Mouse (Mus musculus) embryonic stem cell, embryonic (primary cell): ENCODE data around the gene Tamm41.

Source experiments
- CTCF ChIA-PET, 4 experiments: fragments of 300-600 bp in 2 of 4; fragments of 350-600 bp in 2 of 4; sonication (Branson Sonifier 250); formaldehyde crosslinking; loops; one replicate each; lab custom pipeline; 2022; ENCODE audit warnings: inconsistent platforms in 2 of 4; lab: Charles Lee
- POLR2A ChIA-PET, 4 experiments: fragments of 300-600 bp in 2 of 4; fragments of 350-600 bp in 2 of 4; sonication (Branson Sonifier 250); formaldehyde crosslinking; loops; one replicate each; lab custom pipeline; 2022; ENCODE audit warnings: antibody characterized with exemption in 4 of 4, inconsistent platforms in 1 of 4; lab: Charles Lee

Tamm41 gene

GRCm38 (mm10) chr6:115043657-115044500 lies 6.2 kb upstream of the Tamm41 start:
- ChIA-PET POLR2A (interaction anchor here in 2 of 4 experiments (0.6 to 1.5 kb wide), 4 partner anchors 30 to 1514 kb away, joined by 3 to 4 read pairs (median 3); no protein-coding TSS in a partner anchor), CTCF (interaction anchor here (0.6 to 5.8 kb wide), 14 partner anchors 7 to 495 kb away, joined by 3 to 24 read pairs (median 3); partner anchors contain the start of gene Vgll4 (in 1 of the 4))

GRCm38 (mm10) chr6:115042609-115043008 lies 4.9 kb upstream of the Tamm41 start:
- ChIA-PET CTCF (interaction anchor here in 3 of 4 experiments (0.6 to 5.8 kb wide), 8 partner anchors 9 to 114 kb away, joined by 3 to 24 read pairs (median 5); no protein-coding TSS in a partner anchor), POLR2A (interaction anchor here in 1 of 4 experiments (0.6 to 1.2 kb wide), 2 partner anchors 14 to 84 kb away, joined by 3 read pairs; no protein-coding TSS in a partner anchor)

DNA sequence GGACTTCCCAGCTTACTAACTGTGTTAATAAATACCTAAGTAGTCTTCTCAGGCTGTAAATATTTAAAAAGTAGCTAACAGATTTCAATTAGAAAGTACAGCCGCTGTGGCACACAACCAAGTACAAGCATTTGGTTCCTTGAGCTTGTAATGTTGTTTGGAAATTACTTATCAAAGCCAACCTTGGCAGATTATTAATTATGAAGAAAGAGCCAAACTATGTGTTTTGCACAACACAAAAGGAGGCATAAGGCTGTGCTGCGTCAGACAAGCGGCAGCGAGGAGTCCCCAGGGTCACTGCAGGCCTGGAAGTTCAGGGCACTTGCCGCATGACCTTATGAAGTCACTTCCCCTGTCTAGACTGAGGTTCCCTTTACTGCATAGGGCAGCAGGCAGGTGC lies 4.2 kb downstream of the Tamm41 start:
- CTCF ChIA-PET = interaction anchor here in 2 of 4 experiments (0.6 to 1.7 kb wide), 4 partner anchors 11 to 812 kb away, joined by 3 to 5 read pairs (median 4); no protein-coding TSS in a partner anchor
- POLR2A ChIA-PET = interaction anchor here in 3 of 4 experiments (0.6 to 2.6 kb wide), 9 partner anchors 9 to 659 kb away, joined by 3 to 8 read pairs (median 3); partner anchors contain the start of gene Atg7 (in 1 of the 3)

DNA sequence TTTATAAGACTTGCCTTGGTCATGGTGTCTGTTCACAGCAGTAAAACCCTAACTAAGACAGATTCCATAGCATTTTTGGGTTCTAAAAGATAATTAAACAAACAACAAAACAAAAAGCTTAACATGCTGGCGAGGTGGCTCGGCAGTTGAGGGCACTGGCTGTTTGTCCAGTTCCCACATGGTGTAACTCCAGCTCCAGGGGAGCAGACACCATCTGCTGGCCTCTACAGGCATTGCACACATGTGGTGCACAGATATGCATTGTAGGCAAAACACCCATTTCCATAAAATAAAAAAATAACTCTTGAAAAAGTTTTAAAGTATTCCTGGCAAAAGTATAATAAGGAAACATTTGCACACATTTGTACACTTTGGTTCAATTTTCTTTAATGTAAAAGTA lies 7.6 kb downstream of the Tamm41 start:
- ChIA-PET CTCF (interaction anchor here (0.5 to 7.1 kb wide), 25 partner anchors 8 to 742 kb away, joined by 3 to 37 read pairs (median 3); partner anchors contain the start of gene Vgll4 (in 1 of the 4)), POLR2A (interaction anchor here in 2 of 4 experiments (0.6 to 2.5 kb wide), 5 partner anchors 11 to 107 kb away, joined by 3 to 6 read pairs (median 4); partner anchors contain the start of gene Vgll4 (in 1 of the 2))

GRCm38 (mm10) chr6:115029248-115029647 lies 8.4 kb downstream of the Tamm41 start:
- ChIA-PET POLR2A (interaction anchor here in 2 of 4 experiments (0.9 to 2.5 kb wide), 6 partner anchors 7 to 512 kb away, joined by 3 to 6 read pairs (median 4); no protein-coding TSS in a partner anchor), CTCF (interaction anchor here (0.6 to 7.1 kb wide), 12 partner anchors 8 to 206 kb away, joined by 3 to 37 read pairs (median 3); partner anchors contain the start of genes Tamm41 (in 2 of the 4) and Vgll4 (in 1 of the 4))

- ChIA-PET CTCF (interaction anchor here in 3 of 4 experiments (1.0 to 7.1 kb wide), 5 partner anchors 38 to 99 kb away, joined by 4 to 37 read pairs (median 4); no protein-coding TSS in a partner anchor), POLR2A (interaction anchor here in 2 of 4 experiments (0.7 to 7.3 kb wide), 10 partner anchors 9 to 134 kb away, joined by 3 to 40 read pairs (median 4); partner anchors contain the start of gene Vgll4 (in 1 of the 2))
These were observed 10.1 kb downstream of the Tamm41 start for GRCm38 (mm10) chr6:115027485-115027992.

- CTCF ChIA-PET = interaction anchor here in 3 of 4 experiments (0.8 to 2.4 kb wide), 5 partner anchors 12 to 825 kb away, joined by 3 to 13 read pairs (median 5); no protein-coding TSS in a partner anchor
- POLR2A ChIA-PET = interaction anchor here in 2 of 4 experiments (0.6 to 7.3 kb wide), 10 partner anchors 9 to 325 kb away, joined by 3 to 40 read pairs (median 7); partner anchors contain the start of genes Tamm41 (in 1 of the 2) and Vgll4 (in 1 of the 2)
These were observed 14.8 kb downstream of the Tamm41 start for GRCm38 (mm10) chr6:115022876-115023275.

DNA sequence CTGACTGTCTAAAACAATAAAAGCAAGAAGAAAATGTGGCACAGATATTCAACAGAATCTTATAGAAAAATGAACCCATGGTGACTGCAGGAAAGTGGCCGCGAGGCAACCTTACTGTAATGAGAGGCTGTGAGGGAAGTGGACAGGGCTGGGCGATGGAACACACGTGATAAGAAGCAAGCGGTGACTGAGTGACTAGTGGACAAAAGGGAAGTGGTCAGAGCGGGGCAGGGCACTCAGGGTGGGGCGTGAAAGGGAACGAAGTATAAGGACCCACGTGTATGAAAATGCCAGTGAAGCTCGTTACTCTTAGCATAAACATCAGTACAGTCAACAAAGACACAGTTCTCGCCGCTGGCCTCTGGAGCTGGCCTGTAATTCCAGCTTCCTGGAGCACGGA lies 22.2 kb downstream of the Tamm41 start:
- POLR2A ChIA-PET = interaction anchor here in 2 of 4 experiments (0.7 to 5.4 kb wide), 7 partner anchors 9 to 85 kb away, joined by 3 to 40 read pairs (median 3); partner anchors contain the start of gene Vgll4 (in 1 of the 2)
- CTCF ChIA-PET = interaction anchor here in 3 of 4 experiments (0.6 to 6.4 kb wide), 6 partner anchors 11 to 228 kb away, joined by 3 to 37 read pairs (median 4); no protein-coding TSS in a partner anchor

- CTCF ChIA-PET = interaction anchor here (0.5 to 6.4 kb wide), 6 partner anchors 16 to 86 kb away, joined by 3 to 37 read pairs (median 4); partner anchors contain the start of gene Tamm41 (in 1 of the 4)
- POLR2A ChIA-PET = interaction anchor here in 2 of 4 experiments (0.8 to 5.4 kb wide), 10 partner anchors 8 to 795 kb away, joined by 3 to 40 read pairs (median 4); partner anchors contain the start of gene Rpl32 (in 1 of the 2)
These were observed 24.1 kb downstream of the Tamm41 start for GRCm38 (mm10) chr6:115013574-115013973.

DNA sequence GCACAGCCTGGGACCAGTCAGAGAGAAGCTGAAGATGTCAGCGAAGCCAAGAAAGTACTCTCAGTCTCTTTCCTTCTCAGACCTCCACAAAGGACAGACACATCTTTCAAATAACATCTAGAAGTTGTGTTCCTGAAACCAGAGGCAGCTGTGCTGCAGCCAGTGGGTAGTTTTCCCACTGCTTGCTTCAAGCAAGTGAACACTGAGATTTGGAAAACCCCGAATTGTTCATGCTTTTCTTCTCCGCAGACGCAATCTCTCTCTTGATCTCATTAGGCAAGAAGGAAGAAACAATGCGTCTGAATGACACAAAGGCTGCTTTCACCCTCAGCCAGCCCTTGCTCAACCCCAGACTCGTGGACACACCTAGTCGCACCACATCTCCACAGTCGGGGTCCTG lies 25.9 kb downstream of the Tamm41 start:
- CTCF ChIA-PET = interaction anchor here in 3 of 4 experiments (0.5 to 5.1 kb wide), 8 partner anchors 11 to 198 kb away, joined by 3 to 42 read pairs (median 5); partner anchors contain the start of gene Vgll4 (in 1 of the 3)
- POLR2A ChIA-PET = interaction anchor here in 2 of 4 experiments (0.7 to 5.4 kb wide), 5 partner anchors 8 to 42 kb away, joined by 3 to 40 read pairs (median 4); partner anchors contain the start of gene Vgll4 (in 2 of the 2)

GRCm38 (mm10) chr6:115010815-115011214 lies 26.9 kb downstream of the Tamm41 start:
- POLR2A ChIA-PET = interaction anchor here in 2 of 4 experiments (0.7 to 5.0 kb wide), 9 partner anchors 9 to 195 kb away, joined by 3 to 21 read pairs (median 4); partner anchors contain the start of gene Vgll4 (in 2 of the 2)
- CTCF ChIA-PET = interaction anchor here (0.5 to 5.1 kb wide), 6 partner anchors 12 to 82 kb away, joined by 4 to 42 read pairs (median 6); partner anchors contain the start of genes Tamm41 (in 2 of the 4) and Vgll4 (in 1 of the 4)

DNA sequence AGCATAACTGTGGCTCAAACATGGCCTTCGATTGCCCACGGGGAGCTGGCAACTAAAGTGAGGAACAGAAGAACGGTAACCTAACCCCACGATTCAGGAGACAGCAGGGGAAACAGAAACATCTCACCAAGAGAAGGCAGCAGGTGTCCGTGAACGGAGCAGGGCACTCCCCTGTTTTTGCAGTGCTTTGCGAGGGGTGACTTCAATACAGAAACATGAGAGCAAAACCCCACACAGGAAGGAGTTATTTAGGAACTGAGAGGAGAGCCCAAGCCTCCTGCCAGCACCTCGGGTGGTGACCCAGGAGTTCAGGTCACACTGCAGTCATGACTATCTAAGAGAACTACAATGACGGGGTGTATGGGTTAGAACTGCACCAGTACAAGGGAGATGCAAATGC lies 27.4 kb downstream of the Tamm41 start:
- POLR2A ChIA-PET = interaction anchor here in 2 of 4 experiments (1.0 to 5.0 kb wide), 8 partner anchors 11 to 80 kb away, joined by 3 to 21 read pairs (median 5); partner anchors contain the start of gene Vgll4 (in 2 of the 2)

DNA sequence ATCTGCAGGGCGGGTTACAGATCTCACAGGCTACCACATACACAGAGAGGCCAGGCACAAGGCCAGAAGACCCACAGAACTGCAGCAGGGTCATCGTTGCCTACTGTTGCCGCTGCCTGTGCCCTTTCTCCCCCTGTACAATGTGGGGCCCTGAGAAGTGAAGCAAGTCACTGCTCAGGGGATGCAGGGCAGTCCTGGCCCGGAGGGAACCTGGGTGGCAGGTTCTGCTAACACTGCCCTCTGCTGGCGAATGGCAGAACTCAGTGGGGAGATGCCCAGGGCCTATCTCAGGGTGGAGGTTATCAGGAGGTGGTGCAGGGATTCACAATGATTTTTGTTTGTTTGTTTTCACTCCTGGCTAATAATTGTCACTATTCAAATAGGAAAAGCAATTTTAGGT lies 29.9 kb downstream of the Tamm41 start:
- POLR2A ChIA-PET = interaction anchor here in 2 of 4 experiments (1.1 to 5.0 kb wide), 3 partner anchors 13 to 78 kb away, joined by 3 to 21 read pairs (median 3); no protein-coding TSS in a partner anchor

More for the DNA sequence above, 27.4 kb downstream of the Tamm41 start:
- CTCF ChIA-PET = interaction anchor here in 3 of 4 experiments (0.5 to 5.1 kb wide), 5 partner anchors 13 to 82 kb away, joined by 5 to 42 read pairs (median 6); partner anchors contain the start of gene Tamm41 (in 2 of the 3)

GRCm38 (mm10) chr6:115006948-115007347 lies 30.7 kb downstream of the Tamm41 start:
- ChIA-PET CTCF (interaction anchor here (0.6 to 5.1 kb wide), 9 partner anchors 13 to 79 kb away, joined by 3 to 42 read pairs (median 4); no protein-coding TSS in a partner anchor), POLR2A (interaction anchor here in 2 of 4 experiments (1.1 to 5.0 kb wide), 3 partner anchors 14 to 78 kb away, joined by 3 to 21 read pairs (median 3); no protein-coding TSS in a partner anchor)

More for the DNA sequence above, 29.9 kb downstream of the Tamm41 start:
- CTCF ChIA-PET = interaction anchor here (0.6 to 5.1 kb wide), 9 partner anchors 12 to 79 kb away, joined by 3 to 42 read pairs (median 4); no protein-coding TSS in a partner anchor

- CTCF ChIA-PET = interaction anchor here in 3 of 4 experiments (0.6 to 2.2 kb wide), 3 partner anchors 78 to 320 kb away, joined by 5 to 7 read pairs (median 6); no protein-coding TSS in a partner anchor
- POLR2A ChIA-PET = interaction anchor here in 1 of 4 experiments (0.7 to 1.1 kb wide), 2 partner anchors 21 to 31 kb away, joined by 4 read pairs; no protein-coding TSS in a partner anchor
These were observed 31.6 kb downstream of the Tamm41 start for GRCm38 (mm10) chr6:115006065-115006464.

DNA sequence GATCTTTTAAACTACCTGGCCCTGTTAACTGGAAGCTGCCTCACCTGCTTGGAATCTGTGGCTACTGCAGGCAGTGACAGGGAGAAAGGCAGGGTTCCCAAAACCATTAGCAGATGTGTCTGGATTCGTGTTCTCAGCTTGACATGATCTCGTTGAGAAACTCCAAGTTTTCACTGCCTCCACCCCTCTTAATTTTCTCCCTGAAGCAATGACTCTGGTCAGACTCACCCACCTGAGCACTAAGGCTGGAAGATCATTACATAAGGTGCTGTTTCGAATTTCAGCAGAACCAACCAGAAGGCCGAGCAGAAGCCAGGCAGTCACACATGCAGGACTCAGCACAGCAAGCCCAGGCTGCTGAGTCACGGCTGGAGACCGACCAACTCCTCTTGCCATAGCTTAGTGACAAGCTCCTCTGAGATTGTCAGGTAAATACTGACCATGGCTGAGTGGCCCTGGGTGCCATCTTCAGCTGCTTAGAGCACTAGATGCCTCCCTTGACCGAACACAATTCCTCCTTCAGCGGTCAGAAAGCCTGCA lies 32.3 kb downstream of the Tamm41 start:
- ChIA-PET CTCF (interaction anchor here (0.6 to 2.2 kb wide), 4 partner anchors 76 to 321 kb away, joined by 3 to 7 read pairs (median 6); no protein-coding TSS in a partner anchor), POLR2A (interaction anchor here in 1 of 4 experiments (1.1 kb wide), 1 partner anchor 21 kb away, joined by 4 read pairs; no protein-coding TSS in a partner anchor)
